Mouse (Mus musculus) fibroblast of lung, adult 2 months (primary cell): ENCODE measurements around the gene Kcnab3.
"Not testable (repeated sequence)": the region's sequence is repeated elsewhere in the genome, so short reads cannot be mapped to it uniquely, and the experiment has no call there.

Experiments
- DNase-seq: peaks from one replicate; pipeline ENCODE4 v3.0.0-alpha.2; 2011; ENCODE audit warnings: low read depth

Kcnab3 gene

GRCm38 (mm10) chr11:69325628-69326407, at the start of gene Kcnab3:
Gene Kcnab3, plus strand, starts transcription at chr11:69326258.
- no peak for DNase-seq

GRCm38 (mm10) chr11:69277267-69277666, 48.8 kb upstream of the Kcnab3 start:
- DNase-seq = no peak

GRCm38 (mm10) chr11:69291111-69291510, 34.9 kb upstream of the Kcnab3 start:
- no peak for DNase-seq

- no peak for DNase-seq
Observed at GRCm38 (mm10) chr11:69295286-69295685, 30.8 kb upstream of the Kcnab3 start.

- no peak for DNase-seq
Observed at GRCm38 (mm10) chr11:69297799-69298198, 28.3 kb upstream of the Kcnab3 start.

- no peak for DNase-seq
Observed at GRCm38 (mm10) chr11:69298231-69298630, 27.8 kb upstream of the Kcnab3 start.

GRCm38 (mm10) chr11:69302817-69303216, 23.2 kb upstream of the Kcnab3 start:
- DNase-seq = no peak

GRCm38 (mm10) chr11:69305291-69305690, 20.8 kb upstream of the Kcnab3 start:
- no peak for DNase-seq

GRCm38 (mm10) chr11:69306039-69306438, 20.0 kb upstream of the Kcnab3 start:
- no peak for DNase-seq

- no peak for DNase-seq
Observed at GRCm38 (mm10) chr11:69311266-69311665, 14.8 kb upstream of the Kcnab3 start.

- no peak for DNase-seq
Observed at GRCm38 (mm10) chr11:69316361-69316760, 9.7 kb upstream of the Kcnab3 start.

- DNase-seq = not testable (repeated sequence)
Observed at GRCm38 (mm10) chr11:69318000-69318399, 8.1 kb upstream of the Kcnab3 start.

- no peak for DNase-seq
Observed at GRCm38 (mm10) chr11:69321580-69321979, 4.5 kb upstream of the Kcnab3 start.

GRCm38 (mm10) chr11:69322010-69322409, 4.0 kb upstream of the Kcnab3 start:
- no peak for DNase-seq

GRCm38 (mm10) chr11:69322693-69323471, 3.2 kb upstream of the Kcnab3 start:
- no peak for DNase-seq

- DNase-seq = peak; percentile 99
Observed at GRCm38 (mm10) chr11:69323667-69324111, 2.4 kb upstream of the Kcnab3 start, which contains the start of the genes Cntrob and Trappc1. Gene Cntrob, minus strand, starts transcription at chr11:69323775. Gene Trappc1, plus strand, starts transcription at chr11:69323980.

- no peak for DNase-seq
Observed at GRCm38 (mm10) chr11:69324749-69325148, 1.3 kb upstream of the Kcnab3 start.

- DNase-seq = no peak
Observed at GRCm38 (mm10) chr11:69326408-69327156, 524 bp downstream of the Kcnab3 start.

- DNase-seq = no peak
Observed at GRCm38 (mm10) chr11:69327157-69327442, 1.0 kb downstream of the Kcnab3 start.

GRCm38 (mm10) chr11:69327648-69328047, 1.6 kb downstream of the Kcnab3 start:
- DNase-seq = no peak

- DNase-seq = no peak
Observed at GRCm38 (mm10) chr11:69328517-69328916, 2.5 kb downstream of the Kcnab3 start.

- no peak for DNase-seq
Observed at GRCm38 (mm10) chr11:69331152-69331551, 5.1 kb downstream of the Kcnab3 start.
